Mouse (Mus musculus): ENCODE results near the gene Pign.

GRCm38 (mm10) chr1:105550163-105550562 is 113.3 kb downstream of the Pign start:
- TF ChIP-seq CTCF (IDR thresholded peaks at IDR 0.05; ENCODE audit: borderline replicate concordance, insufficient read depth, low read depth, low read length) (no peak), POLR2A (IDR thresholded peaks at IDR 0.05; ENCODE audit: borderline replicate concordance, insufficient read depth, low read length) (no peak)
